Mouse (Mus musculus) embryonic facial prominence, embryonic 14.5 days (tissue): ENCODE results near the gene Rrp15. TPM values are rescaled to one million over a fixed set of nuclear protein-coding genes. Genes with fewer than 3 reads are reported as not detected.

Experiments
- ATAC-seq: fragments of 200-750 bp; cut with Nextera tagmentation; 2 replicates; pipeline ENCODE4 v1.8.0; 2017; ENCODE audit warnings: low read depth, moderate number of reproducible peaks, moderate TSS enrichment
- DNase-seq: peaks from one replicate; pipeline ENCODE4 v3.0.0-alpha.2; 2015; ENCODE audit warnings: low spot score
- H3K27ac ChIP-seq: fragments of 300-500 bp; sonication (generic); replicated peaks from 2 replicates; pipeline ENCODE4 v1.5.1; 2014; ENCODE audit warnings: low read depth, mild to moderate bottlenecking, low read length, moderate library complexity
- H3K27me3 ChIP-seq: fragments of 300-500 bp; sonication (generic); replicated peaks from 2 replicates; pipeline ENCODE4 v1.6.1; 2014; ENCODE audit warnings: low read length; ENCODE audit not compliant: control insufficient read depth, insufficient read depth
- H3K36me3 ChIP-seq: fragments of 300-500 bp; sonication (generic); 2 replicates; pipeline ENCODE4 v1.6.1; 2014; ENCODE audit warnings: low read length, mixed read lengths; ENCODE audit not compliant: control insufficient read depth, insufficient read depth
- H3K4me1 ChIP-seq: fragments of 300-500 bp; sonication (generic); 2 replicates; pipeline ENCODE4 v1.6.1; 2014; ENCODE audit warnings: antibody characterized with exemption, low read length; ENCODE audit not compliant: control insufficient read depth, insufficient read depth
- H3K4me2 ChIP-seq: fragments of 300-500 bp; sonication (generic); 2 replicates; pipeline ENCODE4 v1.6.1; 2014; ENCODE audit warnings: low read depth, mild to moderate bottlenecking, low read length, moderate library complexity, mixed read lengths
- H3K4me3 ChIP-seq: fragments of 300-500 bp; sonication (generic); 2 replicates; pipeline ENCODE4 v1.5.1; 2014; ENCODE audit warnings: low read depth, mild to moderate bottlenecking, low read length
- H3K9ac ChIP-seq: fragments of 300-500 bp; sonication (generic); 2 replicates; pipeline ENCODE4 v1.6.1; 2014; ENCODE audit warnings: low read depth, mild to moderate bottlenecking, low read length, moderate library complexity, mixed read lengths
- H3K9me3 ChIP-seq: fragments of 300-500 bp; sonication (generic); 2 replicates; pipeline ENCODE4 v1.6.1; 2016; ENCODE audit warnings: low read length; ENCODE audit not compliant: control insufficient read depth
- WGBS: fragments of 180-500 bp; shearing (Covaris S2); extraction: QIAGEN DNeasy Blood & Tissue Kit; methylation state at CpG from one replicate; pipeline ENCODE4 v1.1.7; 2014; 5-methylcytosine and 5-hydroxymethylcytosine counted together
- polyA plus RNA-seq: library from polyadenylated mRNA; unstranded; fragments of >200 nt; fragmentation: Nextera tagmentation; extraction: Ambion mirVana; gene quantifications from 2 replicates; pipeline ENCODE4 v1.2.1, GENCODE M21; 2014

Gene Rrp15
- polyA plus RNA-seq, 1 experiment from 2014 or later: 59.7 TPM

DNA sequence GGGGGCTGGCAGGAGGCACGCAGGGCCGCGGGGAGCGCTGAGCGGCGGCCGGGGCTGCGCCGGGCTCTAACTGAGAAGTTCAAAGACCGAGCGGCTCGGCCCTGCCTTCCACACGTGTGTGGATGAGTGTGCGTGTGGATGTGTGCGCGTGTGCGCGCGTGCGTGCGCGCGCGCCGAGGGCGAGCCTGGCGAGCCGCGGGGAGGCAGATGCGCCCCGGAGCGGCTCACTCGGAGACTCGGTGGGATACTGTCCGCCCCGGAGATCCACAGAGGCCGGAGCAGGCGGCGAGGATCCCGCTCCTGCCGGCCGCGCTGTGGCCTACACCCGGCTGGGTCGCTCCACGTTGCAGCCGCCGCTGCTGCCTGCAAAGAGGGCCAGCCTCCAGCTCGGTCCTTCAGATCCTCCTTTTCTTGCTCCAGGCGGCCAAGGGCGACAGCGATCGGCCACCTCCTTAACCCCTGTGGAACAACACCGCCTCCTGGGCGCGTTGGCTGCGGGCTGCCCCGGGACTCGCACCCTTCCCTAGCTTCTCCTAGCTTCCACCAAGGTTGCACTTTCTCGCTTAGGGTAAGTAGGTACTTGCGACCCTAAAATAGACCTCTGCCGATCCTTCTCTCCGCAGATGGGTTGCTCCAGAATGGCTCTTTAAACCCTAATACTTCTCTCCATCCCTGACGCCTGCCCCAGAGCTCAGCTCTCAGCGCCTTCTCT lies 43.8 kb downstream of the Rrp15 start:
- H3K9ac ChIP-seq: peak overlapping the region; percentile 92
- peak; percentile 91 for DNase-seq
- peak overlapping the region; percentile 92 for H3K27ac ChIP-seq
- under 1% methylated on average over 33 of the region's 65 CpGs for WGBS
- peak; percentile 78 for ATAC-seq
- peak overlapping the region; percentile 58 for H3K4me3 ChIP-seq
- H3K9me3 ChIP-seq: no peaks in the 10 kb centered on the region
- H3K36me3 ChIP-seq: no peaks in the 10 kb centered on the region
- H3K4me1 ChIP-seq: peaks cover 12% of the 10 kb centered on the region
- peak overlapping the region; percentile 87 for H3K4me2 ChIP-seq
- H3K27me3 ChIP-seq: no peaks in the 10 kb centered on the region

DNA sequence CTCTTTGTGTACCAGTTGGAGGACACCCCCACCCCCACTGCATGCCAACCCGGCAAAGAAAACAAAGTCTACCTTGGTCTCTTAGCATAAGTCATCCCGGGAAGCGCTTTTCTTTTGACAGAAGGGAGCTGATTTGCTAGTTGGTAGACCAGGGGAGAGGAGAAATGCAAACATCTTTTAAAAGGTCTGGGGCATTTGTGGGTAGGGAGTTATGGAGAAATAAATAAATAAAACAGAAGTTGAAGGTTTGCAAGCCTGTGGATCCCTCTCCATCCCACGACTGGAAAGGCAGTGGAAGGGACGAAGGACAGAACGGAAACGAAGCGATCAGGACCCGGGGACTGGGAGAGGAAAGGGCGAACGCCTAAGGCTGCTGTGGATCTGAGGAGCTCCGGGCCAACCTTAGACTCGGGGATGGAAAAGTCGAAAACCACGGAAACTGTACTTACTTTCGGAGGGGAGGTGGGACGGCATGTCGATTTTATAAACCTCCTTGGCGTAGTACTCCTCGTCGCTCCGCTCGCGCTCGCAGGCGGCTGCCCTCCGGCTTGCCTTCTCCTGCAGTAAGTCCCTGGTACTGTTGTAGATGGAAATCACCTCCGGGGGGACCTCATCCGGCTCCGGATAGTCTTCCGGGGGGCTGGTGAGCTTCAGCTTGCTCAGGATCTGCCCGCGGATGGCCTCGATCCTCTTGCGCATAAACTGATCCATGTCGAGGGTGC lies 45.0 kb downstream of the Rrp15 start:
- H3K36me3 ChIP-seq: peaks cover 2% of the 10 kb centered on the region; the same call in 1 of the 2 replicates
- no peaks in the 10 kb centered on the region for H3K27me3 ChIP-seq
- H3K27ac ChIP-seq: peak overlapping the region; percentile 92
- H3K4me3 ChIP-seq: peak overlapping the region; percentile 58
- H3K9ac ChIP-seq: peak overlapping the region; percentile 92
- peak overlapping the region; percentile 87 for H3K4me2 ChIP-seq
- no peaks in the 10 kb centered on the region for H3K9me3 ChIP-seq
- under 1% methylated on average over 34 of the region's 36 CpGs for WGBS
- DNase-seq (peak; percentile 50), ATAC-seq (no peak)
- H3K4me1 ChIP-seq: peaks cover 13% of the 10 kb centered on the region

DNA sequence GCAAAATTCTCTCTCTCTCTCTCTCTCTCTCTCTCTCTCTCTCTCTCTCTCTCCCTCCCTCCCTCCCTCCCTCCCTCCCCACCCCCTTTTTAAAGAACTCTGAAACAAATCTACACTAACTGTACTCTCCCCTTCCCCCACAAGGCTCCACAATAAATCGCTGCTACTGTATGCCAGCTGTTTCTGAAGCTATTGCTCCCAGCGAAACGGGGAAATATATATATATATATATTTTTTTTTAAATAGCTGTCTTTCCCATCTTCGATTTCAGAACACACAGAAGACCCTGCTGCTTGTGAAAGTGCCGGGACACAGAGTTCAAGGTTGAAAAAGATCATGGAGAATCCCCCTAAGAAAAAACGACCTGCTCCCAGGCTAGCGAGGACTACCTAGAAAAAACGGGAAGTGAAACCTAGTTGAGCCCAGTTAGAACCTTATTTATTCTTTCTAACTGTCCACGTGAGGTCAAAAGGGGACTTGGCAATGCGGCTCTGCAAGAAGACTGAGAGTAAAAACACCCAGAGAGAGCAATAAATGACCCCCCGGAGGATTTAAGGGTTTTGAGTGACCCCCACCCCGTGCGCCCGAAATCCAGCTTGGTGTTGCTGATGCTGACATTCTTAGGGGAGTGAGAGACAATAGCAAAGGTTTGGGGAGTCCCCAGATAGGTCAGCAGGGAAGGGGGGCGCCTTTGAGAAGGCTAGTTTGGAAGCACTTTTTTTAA lies 45.7 kb downstream of the Rrp15 start:
- Histone ChIP-seq H3K4me3 (peak overlapping the region; percentile 58), H3K4me1 (peaks cover 13% of the 10 kb centered on the region), H3K9me3 (no peaks in the 10 kb centered on the region), H3K36me3 (peaks cover 8% of the 10 kb centered on the region; the same call in 1 of the 2 replicates), H3K27ac (peak overlapping the region; percentile 92), H3K9ac (peak overlapping the region; percentile 92), H3K27me3 (no peaks in the 10 kb centered on the region), H3K4me2 (peak overlapping the region; percentile 87)
- ATAC-seq: no peak
- under 1% methylated on average over 15 of the region's 15 CpGs for WGBS
- peak; percentile 72 for DNase-seq

DNA sequence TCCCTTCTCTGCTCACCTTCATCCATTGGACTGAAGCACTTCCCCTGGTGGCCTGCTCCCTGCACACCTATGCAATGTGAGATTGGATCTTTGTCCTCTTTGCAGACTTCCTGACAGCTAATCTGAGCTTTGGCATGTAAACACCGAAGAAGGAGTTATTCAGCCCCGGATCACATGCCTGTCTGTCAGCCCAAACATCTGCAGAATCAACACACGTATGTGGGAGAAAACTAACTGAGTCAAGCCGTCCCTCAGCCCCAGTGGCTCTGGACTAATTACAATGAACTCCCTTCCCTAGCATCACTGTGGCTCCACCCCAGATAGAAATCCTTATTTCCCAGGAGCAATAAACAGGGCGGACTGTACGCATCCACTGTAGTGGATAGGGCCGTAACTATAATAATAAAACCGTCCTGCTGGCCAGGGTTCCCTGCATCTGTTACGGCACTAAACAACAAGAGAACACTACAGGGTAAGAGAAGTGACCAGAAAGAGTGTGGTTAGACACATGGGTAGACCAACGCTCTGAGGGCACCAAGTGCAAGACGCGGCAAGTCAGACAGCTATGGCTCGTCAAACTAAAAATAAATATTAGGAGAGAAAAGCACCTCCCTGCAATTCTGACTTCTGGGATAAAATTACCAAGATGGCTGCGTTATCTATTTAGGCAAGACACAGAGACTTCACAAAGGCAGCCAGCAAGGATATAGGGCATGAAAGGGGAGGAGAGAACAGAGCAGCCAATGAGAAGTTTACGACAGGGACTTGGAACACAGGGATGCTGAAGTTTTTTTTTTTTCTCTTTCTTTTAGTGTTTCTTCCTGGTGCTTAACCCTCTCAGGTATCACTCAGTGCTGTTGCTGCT lies 46.5 kb downstream of the Rrp15 start:
- peaks cover 8% of the 10 kb centered on the region; the same call in 1 of the 2 replicates for H3K36me3 ChIP-seq
- H3K27me3 ChIP-seq: no peaks in the 10 kb centered on the region
- DNase-seq (peak; percentile 90), ATAC-seq (peak; percentile 62)
- H3K4me1 ChIP-seq: peaks cover 13% of the 10 kb centered on the region
- H3K9me3 ChIP-seq: no peaks in the 10 kb centered on the region
- peak overlapping the region; percentile 87 for H3K4me2 ChIP-seq
- 6% methylated on average over 15 of the region's 15 CpGs for WGBS
- H3K4me3 ChIP-seq: peak overlapping the region; percentile 58
- peak overlapping the region; percentile 92 for H3K9ac ChIP-seq
- peak overlapping the region; percentile 92 for H3K27ac ChIP-seq

DNA sequence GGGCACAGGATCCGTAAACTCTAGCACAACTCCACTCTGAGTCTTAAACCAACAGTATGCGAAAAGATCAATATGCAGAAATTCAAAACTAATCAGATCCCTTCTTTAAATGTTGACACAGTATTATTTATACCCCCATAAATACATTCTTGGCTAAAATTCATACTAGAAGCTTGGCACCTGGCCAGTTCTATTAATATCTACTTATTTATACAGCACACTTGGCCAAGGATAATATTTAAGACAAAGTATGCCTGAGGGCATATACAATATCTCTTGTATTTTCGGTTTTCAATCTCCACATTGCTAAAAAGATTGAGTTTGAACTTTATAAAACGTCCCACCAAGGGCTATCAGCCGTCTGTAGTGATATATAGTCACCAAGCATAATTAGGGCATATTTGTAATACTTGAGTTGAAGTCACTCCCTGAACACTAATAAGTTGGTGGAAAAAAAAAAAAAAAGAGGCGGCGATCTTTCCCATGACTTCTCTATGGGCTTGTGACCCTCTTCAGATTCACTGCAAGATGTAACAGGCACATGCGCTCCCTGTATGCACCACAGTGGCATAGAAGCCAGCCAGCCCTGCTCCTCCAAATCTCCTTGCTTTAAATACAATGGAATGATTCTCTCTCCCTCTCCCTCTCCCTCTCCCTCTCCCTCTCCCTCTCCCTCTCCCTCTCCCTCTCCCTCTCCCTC lies 47.8 kb downstream of the Rrp15 start:
- 36% methylated on average over 8 of the region's 8 CpGs for WGBS
- ATAC-seq (no peak), DNase-seq (peak; percentile 82)
- Histone ChIP-seq H3K9ac (no peak overlapping the region), H3K36me3 (peaks cover 8% of the 10 kb centered on the region; the same call in 1 of the 2 replicates), H3K4me3 (peak overlapping the region; percentile 58), H3K4me1 (peaks cover 18% of the 10 kb centered on the region), H3K27ac (no peak overlapping the region; the same call in 1 of the 2 replicates), H3K4me2 (peak overlapping the region; percentile 45), H3K27me3 (no peaks in the 10 kb centered on the region), H3K9me3 (no peaks in the 10 kb centered on the region)

DNA sequence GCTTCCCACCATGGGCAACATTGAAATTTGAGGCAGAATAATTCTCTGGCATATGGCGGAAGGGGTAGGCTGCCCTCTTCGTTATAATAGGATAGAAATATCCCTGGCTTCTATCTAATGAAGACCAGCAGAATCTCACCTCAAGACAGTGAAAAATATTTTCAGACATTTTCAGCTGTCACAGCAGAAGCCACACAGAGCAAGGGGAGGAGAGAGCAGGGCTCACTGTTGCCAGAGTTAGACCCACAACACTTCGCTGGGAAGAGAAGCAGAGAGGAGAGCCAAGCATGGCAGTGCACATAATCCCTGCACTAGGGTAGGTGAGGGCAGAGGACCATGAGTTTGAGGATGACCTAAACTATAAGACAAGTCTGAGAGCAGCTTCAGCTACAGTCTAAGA lies 48.7 kb downstream of the Rrp15 start:
- 0 out of 2 replicates have a peak overlapping the region, but pooled peaks have one; percentile 15 for H3K27ac ChIP-seq
- peaks cover 26% of the 10 kb centered on the region for H3K4me1 ChIP-seq
- peak overlapping the region; percentile 58 for H3K4me3 ChIP-seq
- peaks cover 8% of the 10 kb centered on the region; the same call in 1 of the 2 replicates for H3K36me3 ChIP-seq
- peak overlapping the region; percentile 45 for H3K4me2 ChIP-seq
- no peaks in the 10 kb centered on the region for H3K27me3 ChIP-seq
- no peak for ATAC-seq
- WGBS: 72% methylated on average over 3 of the region's 3 CpGs
- DNase-seq: no peak
- no peaks in the 10 kb centered on the region for H3K9me3 ChIP-seq
- H3K9ac ChIP-seq: peak overlapping the region; percentile 34; the same call in 1 of the 2 replicates

DNA sequence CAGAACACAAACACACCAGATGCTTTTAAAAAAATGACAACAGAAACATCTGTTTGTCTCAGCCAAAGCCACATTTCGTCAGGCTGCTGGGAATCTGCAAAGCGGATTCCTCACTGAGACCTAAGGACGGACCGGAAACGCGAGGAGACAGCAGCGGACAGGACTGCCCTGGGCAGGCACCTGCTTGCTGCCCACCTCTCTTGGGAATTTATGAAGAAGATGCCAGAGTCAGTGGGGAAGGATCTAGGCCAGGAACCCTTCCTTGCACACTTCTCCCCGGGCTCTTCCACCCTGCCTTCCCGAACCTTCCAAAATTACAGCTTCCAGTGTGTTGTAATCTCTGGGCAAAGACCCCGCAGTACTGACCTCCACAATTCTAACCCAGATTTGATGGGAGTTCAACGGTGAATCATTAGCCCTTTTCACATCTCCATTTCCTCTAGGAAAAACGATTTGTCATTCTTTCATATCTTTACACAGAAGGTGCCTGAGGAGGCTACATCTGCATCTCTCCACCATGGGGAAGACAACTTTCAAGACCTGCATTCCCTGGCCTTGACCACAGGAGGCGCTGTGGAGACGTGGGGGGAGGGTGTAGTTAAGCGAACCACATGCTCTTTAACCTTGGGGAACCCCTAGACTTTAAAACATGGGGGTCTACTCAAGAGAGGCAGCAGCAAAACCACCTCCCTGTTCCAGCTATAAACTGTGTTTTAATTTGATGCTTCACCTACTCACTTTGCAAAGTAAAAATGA lies 50.4 kb downstream of the Rrp15 start:
- WGBS: 68% methylated on average over 15 of the region's 15 CpGs
- H3K27me3 ChIP-seq: no peaks in the 10 kb centered on the region

More for the DNA sequence above, 50.4 kb downstream of the Rrp15 start:
- no peak overlapping the region for H3K4me2 ChIP-seq
- DNase-seq (no peak), ATAC-seq (no peak)
- H3K27ac ChIP-seq: no peak overlapping the region
- H3K9ac ChIP-seq: no peak overlapping the region
- H3K4me1 ChIP-seq: peaks cover 41% of the 10 kb centered on the region
- H3K4me3 ChIP-seq: no peak overlapping the region
- no peaks in the 10 kb centered on the region for H3K9me3 ChIP-seq
- peaks cover 8% of the 10 kb centered on the region; the same call in 1 of the 2 replicates for H3K36me3 ChIP-seq
